Mouse (Mus musculus) olfactory bulb, adult 2 months (tissue): ENCODE results near the gene Fabp1.

Source experiments
- CTCF ChIP-seq: fragments of 200-500 bp; IDR thresholded peaks from 2 replicates; pipeline ENCODE4 v1.5.1; 2012; ENCODE audit warnings: low read depth, mild to moderate bottlenecking, low read length, moderate library complexity; ENCODE audit not compliant: insufficient read depth
- POLR2A ChIP-seq: fragments of 200-500 bp; IDR thresholded peaks from 2 replicates; pipeline ENCODE4 v1.6.1; 2012; ENCODE audit warnings: mild to moderate bottlenecking, low read depth, low read length, moderate library complexity; ENCODE audit not compliant: insufficient read depth

- TF ChIP-seq POLR2A (no peak), CTCF (no peak)
Measured at GRCm38 (mm10) chr6:71250951-71251350, 51.3 kb downstream of the Fabp1 start.
